Mouse (Mus musculus) cerebellum, adult 2 months (tissue): Measurements from ENCODE around the gene Hnrnpk.

Source experiments
- CTCF ChIP-seq: fragments of 200-500 bp; IDR thresholded peaks from 2 replicates; pipeline ENCODE4 v1.5.1; 2011; ENCODE audit warnings: low read depth, mild to moderate bottlenecking, control low read depth, low read length, moderate library complexity, borderline replicate concordance; ENCODE audit not compliant: insufficient read depth
- POLR2A ChIP-seq: fragments of 200-500 bp; IDR thresholded peaks from 2 replicates; pipeline ENCODE4 v1.6.1; 2011; ENCODE audit warnings: low read length, control low read depth, borderline replicate concordance; ENCODE audit not compliant: insufficient read depth

DNA sequence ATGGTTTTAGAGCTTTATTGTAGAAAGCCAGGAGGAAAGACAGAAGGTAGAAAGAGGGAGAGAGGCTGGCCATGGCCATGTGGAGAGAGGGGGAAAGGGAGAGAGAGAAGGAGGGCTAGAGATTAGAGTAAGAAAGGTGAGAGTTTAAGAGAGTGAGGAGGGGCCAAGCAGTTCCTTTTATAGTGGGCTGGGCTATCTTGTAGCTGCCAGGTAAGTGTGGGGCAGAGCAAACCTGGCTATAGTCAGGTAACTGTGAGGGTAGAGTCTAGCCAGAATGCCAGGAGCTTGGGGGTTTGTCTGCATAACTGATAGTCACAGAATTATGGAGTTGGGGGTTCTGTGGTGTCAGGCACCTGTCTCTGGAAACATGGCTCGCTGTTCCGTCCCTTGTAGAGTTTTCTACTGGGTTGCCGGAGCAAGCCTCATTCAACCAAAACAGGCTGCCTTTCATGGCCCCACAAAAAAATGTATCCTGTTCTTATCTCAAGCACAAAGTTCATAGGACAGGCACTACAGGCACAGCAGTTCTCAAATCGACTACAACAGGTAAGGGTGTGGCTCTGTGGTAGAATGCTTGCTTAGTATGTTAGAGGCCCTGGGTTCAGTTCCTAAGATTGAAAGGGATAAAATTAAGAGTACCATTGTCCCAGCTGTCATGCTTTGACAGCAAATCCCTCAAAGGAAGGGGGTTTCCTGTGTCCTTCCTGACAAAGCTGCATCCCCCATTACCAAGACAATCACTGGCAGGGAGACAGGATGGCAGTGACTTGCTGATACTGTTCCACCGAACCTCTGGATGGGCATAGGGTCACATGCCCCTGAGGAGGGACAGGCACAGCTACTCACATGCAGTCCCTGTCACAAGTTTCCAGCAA lies 30.6 kb downstream of the Hnrnpk start:
- TF ChIP-seq CTCF (no peak), POLR2A (no peak)
